Mouse (Mus musculus): ENCODE results near the gene Hist1h2ak.
"Not testable (repeated sequence)": the region's sequence is repeated elsewhere in the genome, so short reads cannot be mapped to it uniquely, and the experiment has no call there.

The Hist1h2ak gene

DNA sequence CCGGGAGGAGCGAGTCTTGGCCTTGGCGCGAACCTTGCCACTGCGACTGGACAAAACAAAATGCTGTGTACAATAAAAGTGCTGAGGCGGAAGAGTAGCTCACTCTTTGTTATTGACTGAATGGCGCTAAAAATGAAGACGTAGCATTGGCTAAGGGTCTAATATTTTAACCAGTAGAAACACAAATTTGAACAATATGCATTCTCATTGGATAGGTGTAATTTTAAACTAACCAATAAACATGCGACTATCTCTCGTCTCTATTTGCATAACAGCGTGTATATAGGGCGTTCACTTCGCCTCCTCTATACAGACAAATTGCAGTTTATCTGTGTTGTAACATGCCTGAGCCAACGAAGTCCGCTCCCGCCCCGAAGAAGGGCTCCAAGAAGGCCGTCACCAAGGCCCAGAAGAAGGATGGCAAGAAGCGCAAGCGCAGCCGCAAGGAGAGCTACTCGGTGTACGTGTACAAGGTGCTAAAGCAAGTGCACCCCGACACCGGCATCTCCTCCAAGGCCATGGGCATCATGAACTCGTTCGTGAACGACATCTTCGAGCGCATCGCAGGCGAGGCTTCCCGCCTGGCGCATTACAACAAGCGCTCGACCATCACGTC, 31.8 kb downstream of the Hist1h2ak start, which contains the start of gene Hist1h2bm:
Gene Hist1h2bm, plus strand, starts transcription at position 288 of the 616 bp plus-strand sequence.
- DNase-seq (ENCODE audit: low read depth, low spot score) = peak; percentile 69

- DNase-seq (ENCODE audit: low read depth, low spot score) = not testable (repeated sequence)
Observed at GRCm38 (mm10) chr13:21721107-21721756, 32.4 kb downstream of the Hist1h2ak start.

DNA sequence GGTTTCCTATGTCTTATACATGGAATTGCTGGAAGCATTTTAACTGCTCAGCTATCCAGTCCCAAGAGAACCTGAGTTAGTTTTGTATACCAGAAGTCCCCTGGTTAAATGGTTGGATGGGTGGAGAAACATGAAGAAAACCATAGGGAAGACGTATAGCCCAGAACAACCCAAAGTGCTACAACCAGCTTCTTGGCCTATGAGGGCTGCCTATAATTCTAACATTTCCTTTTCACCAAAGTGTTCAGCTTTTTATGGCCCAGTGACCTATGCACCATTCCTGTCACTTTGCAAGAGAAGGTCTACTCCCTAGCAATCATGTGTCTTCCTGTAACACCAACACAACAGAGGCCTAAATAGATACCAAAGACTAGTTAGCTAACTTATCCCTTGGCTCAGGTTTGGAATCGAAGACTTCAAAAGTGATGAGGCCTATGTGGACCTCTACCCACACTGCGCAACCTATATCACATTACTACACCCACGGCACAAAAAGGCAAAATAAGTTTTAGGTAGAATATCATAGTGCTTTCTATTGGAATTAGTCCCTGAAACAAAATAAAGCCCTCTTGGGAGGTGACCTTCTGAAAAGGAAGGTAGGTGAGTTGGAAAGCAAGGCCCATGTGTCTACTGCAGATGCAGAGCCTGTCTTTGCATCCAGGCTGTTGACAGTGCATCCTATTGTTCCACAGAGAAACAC, 35.1 kb downstream of the Hist1h2ak start:
- no peak for DNase-seq (ENCODE audit: low read depth, low spot score)

DNA sequence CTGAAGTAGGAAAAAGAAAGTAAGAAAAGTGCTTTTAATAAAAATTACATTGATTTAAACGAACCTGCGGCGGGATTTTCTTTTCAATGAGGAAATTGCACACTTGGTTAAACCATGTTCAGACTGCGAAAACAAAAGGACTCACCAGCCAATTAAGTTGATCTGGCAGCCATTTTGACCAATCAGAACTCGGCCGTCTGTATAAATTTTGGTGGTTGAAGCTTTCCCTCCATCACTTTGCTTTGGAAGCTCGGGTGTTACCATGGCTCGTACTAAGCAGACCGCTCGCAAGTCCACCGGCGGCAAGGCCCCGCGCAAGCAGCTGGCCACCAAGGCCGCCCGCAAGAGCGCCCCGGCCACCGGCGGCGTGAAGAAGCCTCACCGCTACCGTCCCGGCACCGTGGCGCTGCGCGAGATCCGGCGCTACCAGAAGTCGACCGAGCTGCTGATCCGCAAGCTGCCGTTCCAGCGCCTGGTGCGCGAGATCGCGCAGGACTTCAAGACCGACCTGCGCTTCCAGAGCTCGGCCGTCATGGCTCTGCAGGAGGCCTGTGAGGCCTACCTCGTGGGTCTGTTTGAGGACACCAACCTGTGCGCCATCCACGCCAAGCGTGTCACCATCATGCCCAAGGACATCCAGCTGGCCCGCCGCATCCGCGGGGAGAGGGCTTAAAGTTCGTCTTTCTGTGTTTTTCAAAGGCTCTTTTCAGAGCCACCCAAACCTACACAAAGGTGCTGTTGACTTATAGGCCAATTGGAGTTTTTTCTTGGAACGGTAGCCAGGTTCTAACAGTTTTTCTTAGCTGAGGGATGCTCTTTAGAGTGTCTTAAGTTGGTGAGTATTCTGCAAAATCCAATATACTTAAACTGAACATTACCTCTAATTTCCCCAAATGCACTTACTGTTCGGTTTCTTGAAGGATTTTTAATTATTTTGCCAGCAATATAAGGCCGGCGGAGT, 36.0 kb downstream of the Hist1h2ak start, which contains the start of gene Hist1h3h:
Gene Hist1h3h, plus strand, starts transcription at position 263 of the 961 bp plus-strand sequence.
- DNase-seq (ENCODE audit: low read depth, low spot score) = not testable (repeated sequence)

DNA sequence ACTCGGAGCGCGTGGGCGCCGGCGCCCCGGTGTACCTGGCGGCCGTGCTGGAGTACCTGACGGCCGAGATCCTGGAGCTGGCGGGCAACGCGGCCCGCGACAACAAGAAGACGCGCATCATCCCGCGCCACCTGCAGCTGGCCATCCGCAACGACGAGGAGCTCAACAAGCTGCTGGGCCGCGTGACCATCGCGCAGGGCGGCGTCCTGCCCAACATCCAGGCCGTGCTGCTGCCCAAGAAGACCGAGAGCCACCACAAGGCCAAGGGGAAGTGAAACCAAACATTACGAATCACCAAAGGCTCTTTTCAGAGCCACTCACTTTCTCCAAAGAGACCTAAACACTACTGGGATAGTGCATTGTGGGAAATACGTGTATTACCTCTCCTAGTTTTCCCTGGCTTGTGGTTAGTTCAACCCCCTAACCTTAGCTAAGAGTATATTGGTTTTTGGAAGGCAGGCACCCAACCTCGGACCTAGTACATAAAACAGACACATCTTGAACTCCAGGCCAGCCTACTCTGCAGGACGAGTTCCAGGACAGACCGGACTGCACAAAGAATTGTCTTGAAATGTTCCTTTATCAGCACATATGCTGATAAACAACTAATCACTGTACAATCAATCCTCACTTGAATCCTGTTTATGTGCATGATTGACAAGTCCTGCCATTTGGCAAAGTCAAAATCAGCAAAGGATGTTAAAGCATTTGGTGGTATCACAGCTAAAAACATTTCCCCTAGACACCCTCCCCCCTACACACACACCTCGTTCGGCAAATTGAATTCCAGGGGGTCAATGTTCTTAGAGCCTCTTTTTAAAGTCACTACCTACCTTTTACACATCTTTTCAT, 36.9 kb downstream of the Hist1h2ak start:
- not testable (repeated sequence) for DNase-seq (ENCODE audit: low read depth, low spot score)

DNA sequence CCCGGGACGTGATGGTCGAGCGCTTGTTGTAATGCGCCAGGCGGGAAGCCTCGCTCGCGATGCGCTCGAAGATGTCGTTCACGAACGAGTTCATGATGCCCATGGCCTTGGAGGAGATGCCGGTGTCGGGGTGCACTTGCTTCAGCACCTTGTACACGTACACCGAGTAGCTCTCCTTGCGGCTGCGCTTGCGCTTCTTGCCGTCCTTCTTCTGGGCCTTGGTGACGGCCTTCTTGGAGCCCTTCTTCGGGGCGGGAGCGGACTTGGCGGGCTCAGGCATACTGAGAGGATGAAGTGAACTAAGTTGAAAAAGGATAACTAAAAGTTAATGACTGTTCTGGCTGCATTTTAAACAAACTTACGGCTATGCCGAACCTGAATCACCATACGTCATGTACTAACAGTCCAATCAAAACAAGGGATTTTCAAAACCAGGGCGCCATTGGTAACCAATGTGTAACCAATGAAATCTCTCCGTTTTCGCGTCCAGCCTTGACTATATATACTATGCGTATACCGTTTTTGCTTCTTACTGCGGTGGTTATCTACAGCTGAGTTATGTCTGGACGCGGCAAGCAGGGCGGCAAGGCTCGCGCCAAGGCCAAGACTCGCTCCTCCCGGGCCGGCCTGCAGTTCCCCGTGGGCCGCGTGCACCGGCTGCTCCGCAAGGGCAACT, 37.6 kb downstream of the Hist1h2ak start, which contains the start of the genes Hist1h2bl and Hist1h2ai:
Gene Hist1h2bl, minus strand, starts transcription at position 280 of the 676 bp plus-strand sequence.
Gene Hist1h2ai, plus strand, starts transcription at position 559 of the 676 bp plus-strand sequence.
- DNase-seq (ENCODE audit: low read depth, low spot score) = peak; percentile 83

DNA sequence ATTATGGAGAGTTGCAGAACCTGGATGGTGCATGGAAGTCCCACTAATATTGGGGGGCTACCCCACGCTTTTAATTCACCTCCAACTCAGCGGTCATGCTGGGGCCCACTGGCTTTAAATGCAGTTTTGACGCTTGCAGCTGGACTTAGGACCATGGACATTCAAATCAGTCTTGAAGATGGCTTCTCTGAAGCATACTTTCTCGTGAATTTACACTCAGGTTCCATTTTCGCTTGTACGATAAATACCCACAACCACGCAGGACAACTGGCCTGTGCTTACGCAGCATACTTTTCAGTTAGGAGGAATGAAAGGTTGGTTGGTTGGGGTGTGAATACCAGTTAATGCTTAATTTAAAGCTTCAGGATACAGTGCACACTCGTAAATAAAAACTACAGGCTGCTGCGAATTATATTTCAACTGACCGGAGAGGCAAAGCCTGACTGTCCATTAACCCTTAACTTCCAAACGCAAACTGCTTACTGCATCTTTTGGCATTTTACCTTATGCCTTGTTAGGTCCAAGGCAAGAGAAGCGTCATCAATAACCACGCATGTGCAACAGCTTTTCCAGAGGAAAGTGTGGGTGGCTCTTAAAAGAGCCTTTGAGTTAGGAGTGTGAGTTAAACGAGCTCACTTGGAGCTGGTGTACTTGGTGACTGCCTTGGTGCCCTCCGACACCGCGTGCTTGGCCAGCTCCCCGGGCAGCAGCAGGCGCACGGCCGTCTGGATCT, 38.3 kb downstream of the Hist1h2ak start:
- no peak for DNase-seq (ENCODE audit: low read depth, low spot score)

DNA sequence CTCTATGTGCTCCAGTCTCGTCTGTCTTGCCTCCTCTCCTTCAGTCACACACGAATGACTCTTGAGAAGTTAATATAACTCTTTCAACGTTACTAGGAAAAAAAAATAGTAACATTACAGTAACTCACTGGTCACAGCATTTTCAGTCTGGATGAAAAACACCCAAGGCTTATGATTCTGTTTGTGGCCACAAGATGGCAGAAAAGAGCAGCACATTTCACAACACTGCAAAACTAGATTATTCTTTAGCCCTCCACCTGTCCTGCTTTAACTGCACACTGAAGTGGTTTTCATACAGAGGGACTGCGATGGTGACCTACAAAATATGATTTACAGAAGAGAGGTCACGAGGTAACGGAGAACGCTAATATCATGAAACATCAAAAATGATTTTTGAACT, 38.9 kb downstream of the Hist1h2ak start:
- DNase-seq (ENCODE audit: low read depth, low spot score) = no peak

GRCm38 (mm10) chr13:21711698-21712097, 41.9 kb downstream of the Hist1h2ak start:
- DNase-seq (ENCODE audit: low read depth, low spot score) = no peak

GRCm38 (mm10) chr13:21710821-21711525, 42.7 kb downstream of the Hist1h2ak start:
- DNase-seq (ENCODE audit: low read depth, low spot score) = peak; percentile 67

GRCm38 (mm10) chr13:21710031-21710711, 43.5 kb downstream of the Hist1h2ak start:
- DNase-seq (ENCODE audit: low read depth, low spot score) = peak; percentile 76

DNA sequence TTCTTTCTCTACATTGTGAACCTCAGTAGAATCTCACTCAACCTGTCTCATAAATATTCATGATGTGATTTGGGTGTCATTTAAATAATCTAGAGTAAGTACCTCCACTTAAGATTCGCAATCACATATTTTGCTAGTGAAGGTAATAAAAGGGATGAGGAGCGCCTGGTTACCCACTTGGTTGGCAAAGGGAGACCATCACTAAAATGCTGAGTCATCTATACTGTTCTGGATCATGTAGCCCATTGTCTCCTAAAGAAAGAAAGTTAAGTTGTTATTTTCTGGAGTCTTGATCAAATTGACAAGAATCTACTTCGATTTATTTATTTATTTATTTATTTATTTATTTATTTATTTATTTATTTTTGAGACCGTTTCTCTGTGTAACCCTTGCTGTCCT, 47.0 kb downstream of the Hist1h2ak start:
- no peak for DNase-seq (ENCODE audit: low read depth, low spot score)

Measured in retina, adult 2 months (tissue).